Comparison of ENCODE assay signal across 8 mouse cellular contexts in the genomic region with DNA sequence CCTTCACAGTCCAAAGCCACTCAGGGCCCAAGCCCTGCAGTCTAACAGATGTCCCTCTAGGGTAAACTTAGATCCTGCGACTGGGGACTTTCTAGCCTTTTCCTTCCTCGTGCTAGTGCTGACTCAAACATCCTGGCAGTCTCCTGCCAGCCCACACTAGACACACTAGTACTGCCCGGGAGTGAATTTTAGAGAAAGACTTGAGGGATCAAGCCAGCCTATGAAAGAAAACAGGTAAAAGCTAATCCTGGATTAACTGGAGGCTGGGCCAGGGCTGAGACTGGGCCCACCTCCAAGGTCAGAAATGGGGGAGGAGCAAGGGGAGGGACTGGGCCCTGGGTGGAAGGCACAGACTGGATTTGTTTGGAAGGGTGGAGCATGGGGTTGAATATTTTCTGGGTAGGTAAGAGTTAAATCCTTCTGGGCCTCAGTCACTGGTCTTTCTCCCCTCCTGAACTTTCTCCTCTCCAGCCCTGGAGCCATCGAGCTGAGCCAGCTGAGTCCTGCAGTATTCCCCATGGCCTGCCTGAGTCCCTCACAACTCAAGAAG. TPM values are rescaled to one million over a fixed set of nuclear protein-coding genes. Genes with fewer than 3 reads are reported as not detected.
A peak's percentile ranks its signal among the peaks of the same experiment; 100 is the strongest.
DNase-seq lines count a peak whose midpoint lies in the region; ATAC-seq and TF ChIP-seq lines count a peak whose summit lies in the region.
"Had no signal": no experiment of that assay in that cellular context is flagged by ENCODE, and none has a peak within 500 bp of the region (broad histone marks: within the 10 kb centered on the region; RNA-seq: fewer than 3 reads in every experiment).

No protein-coding gene starts in this region.

- in situ Hi-C loops in Patski (cut with MboI; ENCODE audit: low pct_unique_long_range_greater_than_20kb), result loop anchor here (10.0 kb wide), 1 partner anchor 92 kb away; a partner anchor contains a TSS

- CTCF ChIA-PET in Patski (lab: Charles Lee), result interaction anchor here (1.3 to 2.0 kb wide), 2 partner anchors 29 to 93 kb away, joined by 3 to 4 read pairs; a partner anchor contains a TSS

- no peak for TF ChIP-seq EP300 in ES-Bruce4 (IDR thresholded peaks at IDR 0.05; ENCODE audit: insufficient read depth, low read depth, low read length)

- peak overlapping the region; percentile 30 for H3K4me3 ChIP-seq in ES-Bruce4 (ENCODE audit: low read depth, low read length)
- peak overlapping the region; percentile 26 for H3K4me3 ChIP-seq in forebrain, embryonic 10.5 days
- no peak overlapping the region for H3K4me3 ChIP-seq in midbrain, embryonic 10.5 days

- WGBS in forebrain, embryonic 10.5 days, result 11% methylated on average over 4 of the region's 4 CpGs
- WGBS in midbrain, embryonic 10.5 days, result 16% methylated on average over 4 of the region's 4 CpGs

- H3K27ac ChIP-seq in ES-Bruce4 (ENCODE audit: insufficient read depth, low read length), result peak overlapping the region; percentile 83
- H3K27ac ChIP-seq in forebrain, embryonic 10.5 days, result peak overlapping the region; percentile 81
- H3K27ac ChIP-seq in midbrain, embryonic 10.5 days (replicated peaks), result peak overlapping the region; percentile 77

- ATAC-seq in Patski, result peak; percentile 34

- intact Hi-C loops in heart, postnatal 14 days (cut with DNase I), result loop anchor here (1.0 kb wide), 1 partner anchor 28 kb away; no protein-coding TSS in a partner anchor

- no peak for TF ChIP-seq CTCF in ES-Bruce4 (IDR thresholded peaks at IDR 0.05; ENCODE audit: low read depth, low read length)
- TF ChIP-seq CTCF in Patski (IDR thresholded peaks at IDR 0.05), result no peak

- no peaks in the 10 kb centered on the region for H3K9me3 ChIP-seq in ES-Bruce4 (replicated peaks; ENCODE audit: control insufficient read depth, insufficient read depth, low read length, poor library complexity, severe bottlenecking)
- no peaks in the 10 kb centered on the region for H3K9me3 ChIP-seq in forebrain, embryonic 10.5 days
- H3K9me3 ChIP-seq in midbrain, embryonic 10.5 days (replicated peaks), result no peaks in the 10 kb centered on the region

- DNase-seq in Patski (ENCODE audit: low read depth, low spot score), result no peak
- peak; percentile 25 for DNase-seq in forebrain, embryonic 10.5 days (ENCODE audit: extremely low spot score, low spot score)
- DNase-seq in heart, postnatal 14 days, result peak; percentile 82 to 88
- DNase-seq in kidney, postnatal 4 days, result peak; percentile 80 to 87
- peak; percentile 33 for DNase-seq in midbrain, embryonic 10.5 days (ENCODE audit: low spot score)
- peak; percentile 92 for DNase-seq in yolk sac, embryonic 10.5 days (ENCODE audit: low spot score)

- POLR2A ChIA-PET in Patski (lab: Charles Lee), result interaction anchor here (0.8 to 1.5 kb wide), 4 partner anchors 9 to 90 kb away, joined by 3 to 7 read pairs (median 3); a partner anchor contains a TSS

- no peaks in the 10 kb centered on the region for H3K36me3 ChIP-seq in ES-Bruce4 (ENCODE audit: control insufficient read depth, insufficient read depth, low read length, poor library complexity, severe bottlenecking)
- H3K36me3 ChIP-seq in forebrain, embryonic 10.5 days (replicated peaks), result peaks cover 41% of the 10 kb centered on the region
- peaks cover 44% of the 10 kb centered on the region for H3K36me3 ChIP-seq in midbrain, embryonic 10.5 days

- H3K27me3 ChIP-seq in ES-Bruce4 (ENCODE audit: control insufficient read depth, insufficient read depth, low read length, poor library complexity, severe bottlenecking) (no peaks in the 10 kb centered on the region), Patski (no peaks in the 10 kb centered on the region)
- H3K27me3 ChIP-seq in forebrain, embryonic 10.5 days (ENCODE audit: poor library complexity, severe bottlenecking), result no peaks in the 10 kb centered on the region
- no peaks in the 10 kb centered on the region for H3K27me3 ChIP-seq in midbrain, embryonic 10.5 days (ENCODE audit: low read depth, poor library complexity, severe bottlenecking)

- peak overlapping the region; percentile 55 for H3K9ac ChIP-seq in ES-Bruce4 (ENCODE audit: low read depth, poor library complexity, severe bottlenecking)

- TF ChIP-seq POLR2A in ES-Bruce4 (IDR thresholded peaks at IDR 0.05; ENCODE audit: insufficient read depth, low read length), result no peak

- H3K4me1 ChIP-seq in ES-Bruce4 (ENCODE audit: control insufficient read depth, insufficient read depth, low read length), result peaks cover 6% of the 10 kb centered on the region
- H3K4me1 ChIP-seq in forebrain, embryonic 10.5 days, result peaks cover 30% of the 10 kb centered on the region
- peaks cover 27% of the 10 kb centered on the region for H3K4me1 ChIP-seq in midbrain, embryonic 10.5 days

RNA-seq across cellular contexts. Expression of a gene that starts 0.5 kb away (rescaled TPM):
- 11.4 and 13.0 TPM in 2 replicates for polyA plus RNA-seq in ES-Bruce4 (2011; ENCODE audit: insufficient read depth, insufficient read length, low read depth, missing spikeins)
- polyA plus RNA-seq in Patski (2021), result 22.4 TPM
- 2.7 and 3.4 TPM in 2 replicates for polyA plus RNA-seq in forebrain, embryonic 10.5 days (2016; fragmentation: Nextera tagmentation; extraction: Ambion mirVana)
- total RNA-seq in heart, postnatal 14 days (2021), result 10 to 100 TPM; 50.1 to 66.9 TPM
- polyA plus RNA-seq in midbrain, embryonic 10.5 days (2016; fragmentation: Nextera tagmentation; extraction: Ambion mirVana), result 2.7 and 4.7 TPM in 2 replicates

RNA-seq across cellular contexts. Expression of a gene that starts 14.4 kb away (rescaled TPM):
- polyA plus RNA-seq in ES-Bruce4 (2011; ENCODE audit: insufficient read depth, insufficient read length, low read depth, missing spikeins) (114 and 138 TPM in 2 replicates), Patski (2021) (not detected)
- polyA plus RNA-seq in forebrain, embryonic 10.5 days (2016; fragmentation: Nextera tagmentation; extraction: Ambion mirVana), result not detected in 2 replicates
- 1 to 10 TPM in 1 of 2 experiments, not detected in 1; 2.2 TPM for total RNA-seq in heart, postnatal 14 days (2021)
- not detected in 2 replicates for polyA plus RNA-seq in midbrain, embryonic 10.5 days (2016; fragmentation: Nextera tagmentation; extraction: Ambion mirVana)
- polyA plus RNA-seq: large intestine, adult 2 months had no signal

RNA-seq across cellular contexts. Expression of a gene that starts 19.7 kb away (rescaled TPM):
- 3.4 and 3.8 TPM in 2 replicates for polyA plus RNA-seq in ES-Bruce4 (2011; ENCODE audit: insufficient read depth, insufficient read length, low read depth, missing spikeins)
- 24.0 TPM for polyA plus RNA-seq in Patski (2021)
- 26.0 and 26.5 TPM in 2 replicates for polyA plus RNA-seq in forebrain, embryonic 10.5 days (2016; fragmentation: Nextera tagmentation; extraction: Ambion mirVana)
- 10 to 100 TPM; 24.5 to 24.7 TPM for total RNA-seq in heart, postnatal 14 days (2021)
- 27.3 and 29.4 TPM in 2 replicates for polyA plus RNA-seq in midbrain, embryonic 10.5 days (2016; fragmentation: Nextera tagmentation; extraction: Ambion mirVana)

RNA-seq across cellular contexts. Expression of a gene that starts 19.7 kb away (rescaled TPM):
- polyA plus RNA-seq in ES-Bruce4 (2011; ENCODE audit: insufficient read depth, insufficient read length, low read depth, missing spikeins) (134 and 138 TPM in 2 replicates), Patski (2021) (36.7 TPM)
- polyA plus RNA-seq in forebrain, embryonic 10.5 days (2016; fragmentation: Nextera tagmentation; extraction: Ambion mirVana), result 65.2 and 72.8 TPM in 2 replicates
- 10 to 100 TPM; 20.9 to 22.1 TPM for total RNA-seq in heart, postnatal 14 days (2021)
- 55.4 and 57.7 TPM in 2 replicates for polyA plus RNA-seq in midbrain, embryonic 10.5 days (2016; fragmentation: Nextera tagmentation; extraction: Ambion mirVana)

RNA-seq across cellular contexts. Expression of a gene that starts 26.1 kb away (rescaled TPM):
- polyA plus RNA-seq in ES-Bruce4 (2011; ENCODE audit: insufficient read depth, insufficient read length, low read depth, missing spikeins), result 1.5 TPM in 1 of 2 replicates, not detected in the other
- polyA plus RNA-seq in Patski (2021), result 2.1 TPM
- 0.09 and 0.16 TPM in 2 replicates for polyA plus RNA-seq in forebrain, embryonic 10.5 days (2016; fragmentation: Nextera tagmentation; extraction: Ambion mirVana)
- 1 to 10 TPM; 4.1 to 4.6 TPM for total RNA-seq in heart, postnatal 14 days (2021)
- polyA plus RNA-seq in midbrain, embryonic 10.5 days (2016; fragmentation: Nextera tagmentation; extraction: Ambion mirVana), result 0.10 TPM in 2 replicates

Comparison
In these comparisons a context has a peak if more than half of its experiments do, and no peak if none do; other contexts are left out.
1. RNA of a gene that starts 14.4 kb away (polyA plus RNA-seq): 114 to 138 TPM in ES-Bruce4; not detected in Patski (single experiment), not detected in forebrain, embryonic 10.5 days and not detected in midbrain, embryonic 10.5 days; every median in the first group is over 100 times any median in the second.
2. Peak in every context shown above with its lines, with median percentiles within 50 percentile points of each other: H3K27ac ChIP-seq.